Comparison of ENCODE assay signal across 8 mouse cellular contexts in genomic region chr15:86057413-86057812, GRCm38 (mm10). TPM values are rescaled to one million over a fixed set of nuclear protein-coding genes. Genes with fewer than 3 reads are reported as not detected.
DNase-seq lines count a peak whose midpoint lies in the region; ATAC-seq lines count a peak whose summit lies in the region.

Gramd4 (plus strand) TSS chr15:86057695.

- ATAC-seq in common myeloid progenitor, adult 5-6 weeks (replicated peaks; ENCODE audit: low read depth, poor library complexity, severe bottlenecking): 0 out of 2 replicates have a peak, but pooled peaks have one; percentile 6
- ATAC-seq in heart, embryonic 14.5 days (ENCODE audit: insufficient number of reproducible peaks, insufficient read depth, low FRiP score, low read depth): no peak
- ATAC-seq in midbrain, embryonic 13.5 days: no peak

- intact Hi-C loops in left cerebral cortex, postnatal 14 days (cut with DNase I): no loop called here

- DNase-seq in frontal cortex, adult 2 months (ENCODE audit: extremely low spot score in 1 of 2, low spot score in 1 of 2): no peak
- no peak for DNase-seq in frontal cortex, postnatal 36 days (ENCODE audit: low spot score in 2 of 2)
- peak; percentile 55 for DNase-seq in MN1 (ENCODE audit: low spot score)
- no peak for DNase-seq in left cerebral cortex, postnatal 14 days (ENCODE audit: low spot score in 2 of 2)
- DNase-seq in frontal cortex, postnatal 10 days (ENCODE audit: low spot score in 2 of 2): no peak

- no peaks in the 10 kb centered on the region for H3K36me3 ChIP-seq in heart, embryonic 14.5 days (ENCODE audit: control insufficient read depth, insufficient read depth, low read length)
- H3K36me3 ChIP-seq in midbrain, embryonic 13.5 days: no peaks in the 10 kb centered on the region

- no peaks in the 10 kb centered on the region for H3K9me3 ChIP-seq in heart, embryonic 14.5 days (ENCODE audit: control insufficient read depth, low read length)
- no peaks in the 10 kb centered on the region for H3K9me3 ChIP-seq in midbrain, embryonic 13.5 days

- H3K27ac ChIP-seq in heart, embryonic 14.5 days (replicated peaks in 1 of 2; ENCODE audit: control insufficient read depth in 1 of 2, insufficient read depth in 1 of 2, low read depth in 2 of 2, low read length in 2 of 2): peak within 1 kb of the TSS; percentile 69 to 89
- peak within 1 kb of the TSS; percentile 90 for H3K27ac ChIP-seq in midbrain, embryonic 13.5 days

- peak within 1 kb of the TSS; percentile 97 for H3K9ac ChIP-seq in heart, embryonic 14.5 days (ENCODE audit: low read length)
- H3K9ac ChIP-seq in midbrain, embryonic 13.5 days (replicated peaks): peak within 1 kb of the TSS; percentile 98

- peak within 1 kb of the TSS; percentile 92 for H3K4me2 ChIP-seq in heart, embryonic 14.5 days (ENCODE audit: low read length)
- H3K4me2 ChIP-seq in midbrain, embryonic 13.5 days (replicated peaks): peak within 1 kb of the TSS; percentile 83

- no peaks in the 10 kb centered on the region for H3K27me3 ChIP-seq in heart, embryonic 14.5 days (ENCODE audit: control insufficient read depth, insufficient read depth, low read length)
- no peaks in the 10 kb centered on the region for H3K27me3 ChIP-seq in midbrain, embryonic 13.5 days

- WGBS in heart, embryonic 14.5 days: 21% methylated on average over 6 of the region's 6 CpGs
- WGBS in midbrain, embryonic 13.5 days: 36% methylated on average over 6 of the region's 6 CpGs

- H3K4me3 ChIP-seq in heart, embryonic 14.5 days (ENCODE audit: control insufficient read depth in 1 of 2, insufficient read depth in 1 of 2, low read depth in 1 of 2, low read length in 2 of 2): peak within 1 kb of the TSS; percentile 94
- peak within 1 kb of the TSS; percentile 86 for H3K4me3 ChIP-seq in midbrain, embryonic 13.5 days (replicated peaks)

- peaks cover 21 to 39% of the 10 kb centered on the region in 2 experiments for H3K4me1 ChIP-seq in heart, embryonic 14.5 days (ENCODE audit: control insufficient read depth in 2 of 2, insufficient read depth in 2 of 2, low read length in 2 of 2)
- peaks cover 44% of the 10 kb centered on the region for H3K4me1 ChIP-seq in midbrain, embryonic 13.5 days (replicated peaks)

RNA-seq across cellular contexts. Expression of gene Gramd4, which starts in this region (rescaled TPM):
- 32.2 and 39.5 TPM in 2 replicates for polyA plus RNA-seq in frontal cortex, adult 2 months (2012; rRNA removed)
- total RNA-seq in common myeloid progenitor, adult 5-6 weeks (2017): 29.5 and 33.1 TPM in 2 replicates
- polyA plus RNA-seq in heart, embryonic 14.5 days (2014; fragmentation: Nextera tagmentation; extraction: Ambion mirVana): 9.7 and 10.9 TPM in 2 replicates
- total RNA-seq in left cerebral cortex, postnatal 14 days (2021): 10 to 100 TPM; 37.2 to 44.3 TPM
- polyA plus RNA-seq in midbrain, embryonic 13.5 days (2015; fragmentation: Nextera tagmentation; extraction: Ambion mirVana): 31.3 and 34.3 TPM in 2 replicates
